ENCODE assay signal across 19 mouse cellular contexts in genomic region chr17:28506895-28507294, GRCm38 (mm10). TPM values are rescaled to one million over a fixed set of nuclear protein-coding genes. Genes with fewer than 3 reads are reported as not detected.
A peak's percentile ranks its signal among the peaks of the same experiment; 100 is the strongest.
DNase-seq lines count a peak whose midpoint lies in the region; ATAC-seq and TF ChIP-seq lines count a peak whose summit lies in the region.
"Had no signal": no experiment of that assay in that cellular context is flagged by ENCODE, and none has a peak within 500 bp of the region (broad histone marks: within the 10 kb centered on the region; RNA-seq: fewer than 3 reads in every experiment).

No protein-coding gene starts in this region.

- H3K4me1 ChIP-seq in heart, embryonic 10.5 days: peaks cover 32% of the 10 kb centered on the region
- H3K4me1 ChIP-seq in kidney, postnatal 0 days (replicated peaks; ENCODE audit: insufficient read depth, low read length): peaks cover 19% of the 10 kb centered on the region
- peaks cover 10% of the 10 kb centered on the region for H3K4me1 ChIP-seq in liver, postnatal 0 days (ENCODE audit: insufficient read depth)

- peaks cover 13% of the 10 kb centered on the region for H3K27me3 ChIP-seq in heart, embryonic 10.5 days (ENCODE audit: insufficient read depth, poor library complexity, severe bottlenecking)
- H3K27me3 ChIP-seq in kidney, postnatal 0 days (ENCODE audit: insufficient read depth, low read length): no peaks in the 10 kb centered on the region
- H3K27me3 ChIP-seq in liver, postnatal 0 days (ENCODE audit: insufficient read depth, low read length): no peaks in the 10 kb centered on the region
- H3K27me3 ChIP-seq: neural tube, embryonic 12.5 days had no signal

- ATAC-seq in kidney, postnatal 0 days (replicated peaks; ENCODE audit: low FRiP score, low read depth): no peak
- ATAC-seq in liver, postnatal 0 days: no peak
- ATAC-seq: midbrain, embryonic 16.5 days had no signal

- H3K9ac ChIP-seq in kidney, postnatal 0 days (ENCODE audit: low read depth, low read length): 0 out of 2 replicates have a peak overlapping the region, but pooled peaks have one; percentile 8
- no peak overlapping the region for H3K9ac ChIP-seq in liver, postnatal 0 days (replicated peaks)
- H3K9ac ChIP-seq: liver, embryonic 15.5 days; neural tube, embryonic 12.5 days had no signal

- H3K9me3 ChIP-seq in heart, embryonic 10.5 days: no peaks in the 10 kb centered on the region
- no peaks in the 10 kb centered on the region for H3K9me3 ChIP-seq in kidney, postnatal 0 days (replicated peaks; ENCODE audit: low read length)
- H3K9me3 ChIP-seq in liver, postnatal 0 days (ENCODE audit: low read length): no peaks in the 10 kb centered on the region
- H3K9me3 ChIP-seq: liver, embryonic 15.5 days; neural tube, embryonic 12.5 days had no signal

- DNase-seq in heart, embryonic 10.5 days (ENCODE audit: low spot score): no peak
- no peak for DNase-seq in heart, adult 18-20 months
- DNase-seq in kidney, postnatal 0 days (ENCODE audit: low spot score): no peak
- no peak for DNase-seq in kidney, postnatal 14 days
- peak; percentile 58 for DNase-seq in ZHBTc4 (ENCODE audit: low read depth, low spot score)
- DNase-seq in liver, postnatal 0 days: no peak
- no peak for DNase-seq in Muller cell, postnatal 12 days (ENCODE audit: inconsistent ontology term)
- no peak for DNase-seq in cerebellum, adult 8-10 months
- DNase-seq: cerebellum, adult 11-12 months; gastrocnemius, postnatal 14 days; kidney, postnatal 4 days had no signal

- no peak for TF ChIP-seq EP300 in liver, postnatal 0 days (IDR thresholded peaks at IDR 0.05; ENCODE audit: low read depth)

- 11% methylated on average over 5 of the region's 5 CpGs for WGBS in heart, embryonic 10.5 days
- WGBS in kidney, postnatal 0 days: 11% methylated on average over 5 of the region's 5 CpGs
- 53% methylated on average over 5 of the region's 5 CpGs for WGBS in liver, postnatal 0 days (ENCODE audit: insufficient replicate concordance)

- peak overlapping the region; percentile 76 for H3K27ac ChIP-seq in heart, embryonic 10.5 days
- H3K27ac ChIP-seq in kidney, postnatal 0 days: no peak overlapping the region
- 0 out of 2 replicates have a peak overlapping the region, but pooled peaks have one; percentile 32 for H3K27ac ChIP-seq in liver, postnatal 0 days (ENCODE audit: low read depth)
- H3K27ac ChIP-seq: left cerebral cortex, adult 2 months; liver, embryonic 15.5 days; neural tube, embryonic 12.5 days had no signal

- no peak overlapping the region for H3K4me3 ChIP-seq in heart, embryonic 10.5 days
- H3K4me3 ChIP-seq in kidney, postnatal 0 days (replicated peaks; ENCODE audit: low read depth, low read length): no peak overlapping the region
- no peak overlapping the region for H3K4me3 ChIP-seq in liver, postnatal 0 days (ENCODE audit: low read depth, low read length)
- H3K4me3 ChIP-seq: left cerebral cortex, adult 2 months; liver, embryonic 15.5 days; neural tube, embryonic 12.5 days had no signal

- TF ChIP-seq CTCF in kidney, postnatal 0 days (IDR thresholded peaks at IDR 0.05; ENCODE audit: low read depth): no peak
- no peak for TF ChIP-seq CTCF in liver, postnatal 0 days (IDR thresholded peaks at IDR 0.05; ENCODE audit: low read depth)

- no peaks in the 10 kb centered on the region for H3K36me3 ChIP-seq in heart, embryonic 10.5 days
- H3K36me3 ChIP-seq in kidney, postnatal 0 days (ENCODE audit: insufficient read depth, low read length): no peaks in the 10 kb centered on the region
- no peaks in the 10 kb centered on the region for H3K36me3 ChIP-seq in liver, postnatal 0 days (replicated peaks; ENCODE audit: insufficient read depth, low read length)
- H3K36me3 ChIP-seq: liver, embryonic 15.5 days; neural tube, embryonic 12.5 days had no signal

- H3K4me2 ChIP-seq in kidney, postnatal 0 days (ENCODE audit: low read length): no peak overlapping the region
- no peak overlapping the region for H3K4me2 ChIP-seq in liver, postnatal 0 days (ENCODE audit: low read depth, low read length)
- H3K4me2 ChIP-seq: liver, embryonic 15.5 days; neural tube, embryonic 12.5 days had no signal

RNA-seq across cellular contexts. Expression of gene Fkbp5, which starts 10.4 kb away (rescaled TPM):
- polyA plus RNA-seq in heart, embryonic 10.5 days (2016; fragmentation: Nextera tagmentation; extraction: Ambion mirVana): 16.0 and 21.9 TPM in 2 replicates
- total RNA-seq in heart, adult 18-20 months (2021): 100 to 1,000 TPM in 1 of 2 experiments, 10 to 100 TPM in 1; 65.4 to 103 TPM
- 16.2 and 20.4 TPM in 2 replicates for polyA plus RNA-seq in kidney, postnatal 0 days (2015; fragmentation: Nextera tagmentation; extraction: Ambion mirVana)
- polyA plus RNA-seq in liver, postnatal 0 days (2015; fragmentation: Nextera tagmentation; extraction: Ambion mirVana): 25.9 and 29.0 TPM in 2 replicates

RNA-seq across cellular contexts. Expression of gene Armc12, which starts 23.7 kb away (rescaled TPM):
- 0.10 TPM in 1 of 2 replicates, not detected in the other for polyA plus RNA-seq in heart, embryonic 10.5 days (2016; fragmentation: Nextera tagmentation; extraction: Ambion mirVana)
- total RNA-seq in heart, adult 18-20 months (2021): not detected
- not detected in 2 replicates for polyA plus RNA-seq in kidney, postnatal 0 days (2015; fragmentation: Nextera tagmentation; extraction: Ambion mirVana)
- not detected in 2 replicates for polyA plus RNA-seq in liver, postnatal 0 days (2015; fragmentation: Nextera tagmentation; extraction: Ambion mirVana)
- total RNA-seq: gastrocnemius, postnatal 14 days; left cerebral cortex, adult 2 months had no signal
- polyA plus RNA-seq: cortical plate, adult 2 months; heart, embryonic 14.5 days; liver, embryonic 15.5 days; midbrain, embryonic 16.5 days; neural tube, embryonic 12.5 days; small intestine, adult 2 months; stomach, embryonic 14.5 days had no signal

RNA-seq across cellular contexts. Expression of gene Clpsl2, which starts 42.3 kb away (rescaled TPM):
- not detected in 2 replicates for polyA plus RNA-seq in heart, embryonic 10.5 days (2016; fragmentation: Nextera tagmentation; extraction: Ambion mirVana)
- total RNA-seq in heart, adult 18-20 months (2021): not detected
- not detected in 2 replicates for polyA plus RNA-seq in kidney, postnatal 0 days (2015; fragmentation: Nextera tagmentation; extraction: Ambion mirVana)
- polyA plus RNA-seq in liver, postnatal 0 days (2015; fragmentation: Nextera tagmentation; extraction: Ambion mirVana): not detected in 2 replicates
- total RNA-seq: gastrocnemius, postnatal 14 days; left cerebral cortex, adult 2 months had no signal
- polyA plus RNA-seq: cortical plate, adult 2 months; heart, embryonic 14.5 days; liver, embryonic 15.5 days; midbrain, embryonic 16.5 days; neural tube, embryonic 12.5 days; small intestine, adult 2 months; stomach, embryonic 14.5 days had no signal

RNA-seq across cellular contexts. Expression of gene Clps, which starts 53.7 kb away (rescaled TPM):
- 0.46 TPM in 1 of 2 replicates, not detected in the other for polyA plus RNA-seq in heart, embryonic 10.5 days (2016; fragmentation: Nextera tagmentation; extraction: Ambion mirVana)
- not detected for total RNA-seq in heart, adult 18-20 months (2021)
- polyA plus RNA-seq in kidney, postnatal 0 days (2015; fragmentation: Nextera tagmentation; extraction: Ambion mirVana): not detected in 2 replicates
- polyA plus RNA-seq in liver, postnatal 0 days (2015; fragmentation: Nextera tagmentation; extraction: Ambion mirVana): 1.2 and 26.9 TPM in 2 replicates
- total RNA-seq: gastrocnemius, postnatal 14 days; left cerebral cortex, adult 2 months had no signal
- polyA plus RNA-seq: cortical plate, adult 2 months; heart, embryonic 14.5 days; midbrain, embryonic 16.5 days; neural tube, embryonic 12.5 days had no signal
